Mouse (Mus musculus) adrenal gland, postnatal 4 days (tissue): ENCODE data around the gene Slc8a3. TPM values are rescaled to one million over a fixed set of nuclear protein-coding genes. Genes with fewer than 3 reads are reported as not detected.

Experiments used
- DNase-seq, 2 experiments: peaks; one replicate each; pipeline ENCODE4 v3.0.0; 2021 to 2022; ENCODE audit warnings: low spot score in 2 of 2, mixed read lengths in 2 of 2
- total RNA-seq, 2 experiments: library from RNA; stranded (reverse); gene quantifications; 2 replicates each; pipeline ENCODE4 v1.2.3; 2021

The Slc8a3 gene
- total RNA-seq, 2 experiments from 2014 or later = 2.2 to 3.1 TPM

- no peak for DNase-seq
These were observed 146.3 kb downstream of the Slc8a3 start for GRCm38 (mm10) chr12:81186668-81187067.

GRCm38 (mm10) chr12:81186081-81186480, 146.9 kb downstream of the Slc8a3 start:
- DNase-seq = no peak

- no peak for DNase-seq
These were observed 148.0 kb downstream of the Slc8a3 start for GRCm38 (mm10) chr12:81184967-81185366.

GRCm38 (mm10) chr12:81182073-81182472, 150.9 kb downstream of the Slc8a3 start:
- DNase-seq = peak; percentile 49 to 61

GRCm38 (mm10) chr12:81175252-81175651, 157.7 kb downstream of the Slc8a3 start:
- no peak for DNase-seq

GRCm38 (mm10) chr12:81173893-81174292, 159.1 kb downstream of the Slc8a3 start:
- no peak for DNase-seq

GRCm38 (mm10) chr12:81173011-81173410, 160.0 kb downstream of the Slc8a3 start:
- no peak for DNase-seq

GRCm38 (mm10) chr12:81170076-81170475, 162.9 kb downstream of the Slc8a3 start:
- no peak for DNase-seq

GRCm38 (mm10) chr12:81168494-81168893, 164.5 kb downstream of the Slc8a3 start:
- no peak for DNase-seq

GRCm38 (mm10) chr12:81168031-81168430, 164.9 kb downstream of the Slc8a3 start:
- no peak for DNase-seq

GRCm38 (mm10) chr12:81167142-81167541, 165.8 kb downstream of the Slc8a3 start:
- DNase-seq = no peak

GRCm38 (mm10) chr12:81166615-81167014, 166.4 kb downstream of the Slc8a3 start:
- no peak for DNase-seq

GRCm38 (mm10) chr12:81166092-81166491, 166.9 kb downstream of the Slc8a3 start:
- no peak for DNase-seq

- no peak for DNase-seq
These were observed 169.4 kb downstream of the Slc8a3 start for GRCm38 (mm10) chr12:81163566-81163965.

GRCm38 (mm10) chr12:81163131-81163530, 169.8 kb downstream of the Slc8a3 start:
- DNase-seq = no peak

- peak in 1 of 2 experiments; percentile 41 for DNase-seq
These were observed 171.7 kb downstream of the Slc8a3 start for GRCm38 (mm10) chr12:81161282-81161681.

- DNase-seq = peak in 1 of 2 experiments; percentile 30
These were observed 172.1 kb downstream of the Slc8a3 start for GRCm38 (mm10) chr12:81160831-81161230.

- DNase-seq = no peak
These were observed 172.6 kb downstream of the Slc8a3 start for GRCm38 (mm10) chr12:81160425-81160824.

GRCm38 (mm10) chr12:81159947-81160346, 173.0 kb downstream of the Slc8a3 start:
- no peak for DNase-seq

GRCm38 (mm10) chr12:81156841-81157240, 176.1 kb downstream of the Slc8a3 start:
- DNase-seq = no peak

- DNase-seq = no peak
These were observed 177.3 kb downstream of the Slc8a3 start for GRCm38 (mm10) chr12:81155675-81156074.

GRCm38 (mm10) chr12:81152082-81152481, 180.9 kb downstream of the Slc8a3 start:
- DNase-seq = no peak

- DNase-seq = no peak
These were observed 182.1 kb downstream of the Slc8a3 start for GRCm38 (mm10) chr12:81150917-81151316.

- no peak for DNase-seq
These were observed 185.0 kb downstream of the Slc8a3 start for GRCm38 (mm10) chr12:81147956-81148355.
